Mouse (Mus musculus) frontal cortex, postnatal 36 days (tissue): ENCODE measurements around the gene Ppp4r3b.
A peak's percentile ranks its signal among the peaks of the same experiment; 100 is the strongest.

Source experiments
- DNase-seq, 2 experiments: peaks; one replicate each; pipeline ENCODE4 v3.0.0; 2022; ENCODE audit warnings: low spot score in 2 of 2

The Ppp4r3b gene

GRCm38 (mm10) chr11:29238047-29238446, 65.4 kb downstream of the Ppp4r3b start:
- no peak for DNase-seq

- no peak for DNase-seq
These were observed 65.9 kb downstream of the Ppp4r3b start for GRCm38 (mm10) chr11:29238551-29238950.

GRCm38 (mm10) chr11:29239353-29239752, 66.7 kb downstream of the Ppp4r3b start:
- DNase-seq: no peak

DNA sequence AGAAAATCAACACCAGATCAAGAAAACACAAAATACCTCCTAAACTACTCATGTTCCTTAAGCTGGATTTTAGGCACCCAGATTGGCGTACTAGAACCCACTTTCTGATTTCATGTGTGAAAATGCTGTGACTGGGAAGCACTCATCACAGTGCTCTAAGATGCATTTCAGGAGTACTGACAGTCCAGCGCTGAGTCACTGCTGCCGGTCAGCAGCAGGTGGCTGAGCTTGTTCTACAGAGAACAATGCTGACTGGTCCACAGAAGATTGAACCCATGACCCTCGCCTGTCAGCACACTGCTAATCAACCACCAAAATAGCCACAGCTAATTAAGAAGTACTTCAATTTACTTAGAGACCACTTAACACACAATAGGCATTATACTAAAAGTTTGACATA, 69.3 kb downstream of the Ppp4r3b start:
- no peak for DNase-seq

GRCm38 (mm10) chr11:29245988-29246387, 73.3 kb downstream of the Ppp4r3b start:
- DNase-seq: no peak

DNA sequence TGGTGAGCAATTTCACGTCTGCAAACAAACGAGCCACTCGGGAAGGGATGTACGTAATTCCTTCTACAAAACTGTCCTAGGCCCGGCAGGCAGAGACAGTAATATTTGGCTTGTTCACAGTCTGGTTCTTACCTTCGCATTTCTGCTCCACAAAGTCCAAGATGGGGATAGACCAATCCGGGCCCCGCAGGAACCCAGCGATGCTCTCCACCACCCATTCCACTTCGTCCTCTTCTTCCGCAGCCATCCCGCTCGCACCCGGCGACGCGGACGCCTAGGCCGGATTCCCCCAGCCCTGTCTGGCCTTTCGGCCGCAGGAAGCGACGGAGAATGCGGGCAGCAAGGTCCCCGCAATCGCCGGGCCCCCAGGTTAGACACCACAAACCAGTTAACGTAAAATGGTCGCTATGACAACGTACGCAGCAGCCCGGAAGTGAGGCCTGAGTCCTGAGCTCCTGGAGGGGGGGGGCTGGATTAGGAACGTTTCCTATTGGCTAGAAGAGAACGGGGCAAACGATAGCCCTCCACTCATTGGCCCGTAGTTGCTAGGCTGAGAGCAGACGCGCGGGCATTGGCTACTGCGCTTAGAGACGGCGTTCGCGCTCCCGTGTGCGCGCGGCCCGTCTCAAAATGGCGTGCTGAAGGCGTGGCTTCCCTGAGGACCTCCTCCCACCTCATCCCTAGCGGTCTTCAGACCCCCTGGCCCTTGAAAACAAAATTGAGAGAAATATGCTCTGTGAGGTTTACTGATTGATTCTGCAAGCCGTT, 74.4 kb downstream of the Ppp4r3b start, which contains the start of gene Cfap36:
Gene Cfap36, minus strand, starts transcription at position 527 of the 768 bp plus-strand sequence.
- DNase-seq: peak; percentile 86 to 94

DNA sequence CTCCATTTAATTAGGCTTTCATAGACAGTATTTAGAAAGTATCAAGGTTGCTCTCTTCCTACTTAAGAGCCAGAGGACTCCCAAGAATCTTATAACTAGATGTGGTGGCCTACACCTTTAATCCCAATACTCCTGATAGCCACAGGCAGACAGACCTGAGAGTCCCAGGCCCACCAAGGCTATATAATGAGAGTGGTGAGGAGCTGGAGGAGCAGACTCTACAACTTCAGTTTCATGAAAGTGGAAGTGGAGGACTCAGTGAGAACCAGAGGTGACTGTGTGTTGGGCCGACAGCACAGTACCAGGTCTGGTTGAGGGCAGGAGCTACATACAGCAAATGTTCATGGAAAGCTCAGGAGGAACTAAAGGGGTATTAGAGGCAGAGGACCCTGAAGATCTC, 75.0 kb downstream of the Ppp4r3b start:
- no peak for DNase-seq

DNA sequence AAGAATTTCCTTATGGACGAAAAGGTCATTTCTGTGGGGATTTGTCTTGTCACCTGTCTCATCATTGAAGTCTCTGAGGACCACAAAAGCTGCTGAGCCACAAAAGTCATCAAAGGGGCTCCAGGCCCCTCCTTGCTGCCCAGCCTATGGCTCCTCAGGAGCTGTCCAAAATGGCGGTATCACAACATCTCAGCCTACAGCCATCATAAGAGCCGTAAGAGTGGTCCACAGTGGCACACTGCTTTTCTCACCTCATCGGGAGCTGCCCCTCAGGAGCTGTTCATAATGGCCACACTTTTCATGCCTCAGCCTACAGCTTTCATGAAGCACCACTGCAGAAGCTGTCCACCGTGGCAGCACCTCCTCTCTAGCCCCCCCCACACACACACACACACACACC, 75.7 kb downstream of the Ppp4r3b start:
- DNase-seq: no peak

DNA sequence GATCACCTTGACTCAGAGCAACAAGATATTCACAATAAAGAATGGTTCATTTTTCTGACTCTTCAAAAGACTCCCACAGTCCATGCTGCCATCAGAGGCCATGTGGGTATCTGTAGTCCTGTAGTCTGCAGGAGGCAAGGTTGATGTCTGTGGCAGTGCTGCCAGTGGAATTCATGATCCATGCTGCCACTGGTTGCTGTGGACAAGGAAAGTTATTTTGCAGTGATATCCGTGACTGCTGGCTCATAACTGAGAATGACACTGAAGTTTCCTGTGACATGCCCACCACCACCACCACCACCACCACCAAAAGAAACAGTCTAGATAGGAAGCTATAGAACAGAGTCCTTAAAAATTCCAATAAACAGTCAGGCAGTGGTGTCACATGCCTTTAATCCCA, 82.0 kb downstream of the Ppp4r3b start:
- no peak for DNase-seq

DNA sequence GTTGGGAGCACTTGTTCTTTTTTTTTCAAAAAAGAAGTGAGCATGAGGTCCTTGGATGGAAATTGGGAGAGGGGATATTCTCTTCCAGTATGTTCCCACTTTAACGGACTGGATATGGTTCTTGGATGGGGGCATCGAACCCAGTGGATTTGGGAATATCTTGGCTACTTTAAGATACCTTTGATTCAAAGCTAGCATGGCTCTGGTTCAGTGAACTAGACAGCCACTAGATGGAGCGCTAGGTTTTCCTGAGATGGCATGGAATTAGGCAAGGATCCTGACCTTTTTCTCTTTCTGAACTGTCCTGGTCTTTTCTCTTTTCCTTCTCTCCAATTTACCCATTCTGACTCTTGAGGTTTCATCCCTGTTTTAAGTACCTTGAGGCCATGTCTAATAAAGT, 95.1 kb downstream of the Ppp4r3b start:
- peak; percentile 38 to 69 for DNase-seq
